Mouse (Mus musculus): ENCODE data around the gene Pomp. TPM values are rescaled to one million over a fixed set of nuclear protein-coding genes. Genes with fewer than 3 reads are reported as not detected.
A peak's percentile ranks its signal among the peaks of the same experiment; 100 is the strongest.

Pomp gene
- 210 and 215 TPM in 2 replicates for polyA plus RNA-seq (2015; fragmentation: Nextera tagmentation; extraction: Ambion mirVana)

GRCm38 (mm10) chr5:147860449-147861261 is at the start of gene Pomp:
TSS of gene Pomp (plus strand) at chr5:147860461.
- Histone ChIP-seq H3K9me3 (ENCODE audit: low read length) (no peaks in the 10 kb centered on the region), H3K36me3 (replicated peaks; ENCODE audit: insufficient read depth, low read length) (peaks cover 28% of the 10 kb centered on the region), H3K4me3 (ENCODE audit: low read depth, low read length) (peak within 1 kb of the TSS; percentile 89), H3K9ac (replicated peaks) (peak within 1 kb of the TSS; percentile 91), H3K4me1 (ENCODE audit: insufficient read depth) (peaks cover 9% of the 10 kb centered on the region), H3K4me2 (ENCODE audit: low read depth, low read length) (peak within 1 kb of the TSS; percentile 72), H3K27ac (ENCODE audit: low read depth) (peak within 1 kb of the TSS; percentile 91), H3K27me3 (ENCODE audit: insufficient read depth, low read length) (no peaks in the 10 kb centered on the region)
- TF ChIP-seq CTCF (IDR thresholded peaks at IDR 0.05; ENCODE audit: low read depth), result 0 out of 2 replicates have a peak, but pooled peaks have one; percentile 11
- peak; percentile 69 for TF ChIP-seq EP300 (IDR thresholded peaks at IDR 0.05; ENCODE audit: low read depth)
- WGBS (ENCODE audit: insufficient replicate concordance), result under 1% methylated on average over 57 of the region's 68 CpGs
- peak; percentile 92 for ATAC-seq
- peak; percentile 91 for DNase-seq

- Histone ChIP-seq H3K27ac (ENCODE audit: low read depth) (no peak overlapping the region), H3K4me3 (ENCODE audit: low read depth, low read length) (no peak overlapping the region), H3K9ac (replicated peaks) (no peak overlapping the region), H3K9me3 (ENCODE audit: low read length) (no peaks in the 10 kb centered on the region), H3K4me2 (ENCODE audit: low read depth, low read length) (no peak overlapping the region), H3K4me1 (ENCODE audit: insufficient read depth) (no peaks in the 10 kb centered on the region), H3K27me3 (ENCODE audit: insufficient read depth, low read length) (no peaks in the 10 kb centered on the region), H3K36me3 (replicated peaks; ENCODE audit: insufficient read depth, low read length) (no peaks in the 10 kb centered on the region)
- no peak for DNase-seq
- WGBS (ENCODE audit: insufficient replicate concordance), result 71% methylated on average over 13 of the region's 13 CpGs
- no peak for ATAC-seq
- TF ChIP-seq CTCF (IDR thresholded peaks at IDR 0.05; ENCODE audit: low read depth) (no peak), EP300 (IDR thresholded peaks at IDR 0.05; ENCODE audit: low read depth) (no peak)
These were observed 47.8 kb upstream of the Pomp start for GRCm38 (mm10) chr5:147812255-147813040.

- no peak for TF ChIP-seq CTCF (IDR thresholded peaks at IDR 0.05; ENCODE audit: low read depth)
- TF ChIP-seq EP300 (IDR thresholded peaks at IDR 0.05; ENCODE audit: low read depth), result no peak
- no peak overlapping the region for H3K4me2 ChIP-seq (ENCODE audit: low read depth, low read length)
- no peak for ATAC-seq
- H3K36me3 ChIP-seq (replicated peaks; ENCODE audit: insufficient read depth, low read length), result no peaks in the 10 kb centered on the region
- no peak for DNase-seq
- H3K4me3 ChIP-seq (ENCODE audit: low read depth, low read length), result no peak overlapping the region
- no peak overlapping the region for H3K27ac ChIP-seq (ENCODE audit: low read depth)
- H3K4me1 ChIP-seq (ENCODE audit: insufficient read depth), result no peaks in the 10 kb centered on the region
- 74% methylated on average over 13 of the region's 13 CpGs for WGBS (ENCODE audit: insufficient replicate concordance)
- H3K9me3 ChIP-seq (ENCODE audit: low read length), result peaks cover 4% of the 10 kb centered on the region; the same call in 1 of the 2 replicates
- no peaks in the 10 kb centered on the region for H3K27me3 ChIP-seq (ENCODE audit: insufficient read depth, low read length)
- no peak overlapping the region for H3K9ac ChIP-seq (replicated peaks)
These were observed 45.3 kb upstream of the Pomp start for GRCm38 (mm10) chr5:147814971-147815370.

- 52% methylated on average over 8 of the region's 8 CpGs for WGBS (ENCODE audit: insufficient replicate concordance)
These were observed 44.7 kb upstream of the Pomp start for GRCm38 (mm10) chr5:147815592-147815991.

GRCm38 (mm10) chr5:147816465-147816864 is 43.8 kb upstream of the Pomp start:
- Histone ChIP-seq H3K9ac (replicated peaks) (no peak overlapping the region), H3K4me1 (ENCODE audit: insufficient read depth) (no peaks in the 10 kb centered on the region), H3K36me3 (replicated peaks; ENCODE audit: insufficient read depth, low read length) (no peaks in the 10 kb centered on the region), H3K27ac (ENCODE audit: low read depth) (no peak overlapping the region), H3K4me3 (ENCODE audit: low read depth, low read length) (no peak overlapping the region), H3K9me3 (ENCODE audit: low read length) (peaks cover 4% of the 10 kb centered on the region; the same call in 1 of the 2 replicates), H3K4me2 (ENCODE audit: low read depth, low read length) (no peak overlapping the region), H3K27me3 (ENCODE audit: insufficient read depth, low read length) (no peaks in the 10 kb centered on the region)
- DNase-seq (no peak), ATAC-seq (no peak)
- WGBS (ENCODE audit: insufficient replicate concordance), result 61% methylated on average over 4 of the region's 4 CpGs
- TF ChIP-seq CTCF (IDR thresholded peaks at IDR 0.05; ENCODE audit: low read depth) (peak; percentile 34), EP300 (IDR thresholded peaks at IDR 0.05; ENCODE audit: low read depth) (no peak)

More at GRCm38 (mm10) chr5:147815592-147815991, 44.7 kb upstream of the Pomp start:
- H3K4me1 ChIP-seq (ENCODE audit: insufficient read depth), result no peaks in the 10 kb centered on the region
- peaks cover 4% of the 10 kb centered on the region; the same call in 1 of the 2 replicates for H3K9me3 ChIP-seq (ENCODE audit: low read length)
- H3K27ac ChIP-seq (ENCODE audit: low read depth), result no peak overlapping the region
- ATAC-seq, result no peak
- no peak for DNase-seq
- TF ChIP-seq EP300 (IDR thresholded peaks at IDR 0.05; ENCODE audit: low read depth) (no peak), CTCF (IDR thresholded peaks at IDR 0.05; ENCODE audit: low read depth) (no peak)
- H3K9ac ChIP-seq (replicated peaks), result no peak overlapping the region
- no peaks in the 10 kb centered on the region for H3K27me3 ChIP-seq (ENCODE audit: insufficient read depth, low read length)
- no peak overlapping the region for H3K4me2 ChIP-seq (ENCODE audit: low read depth, low read length)
- H3K4me3 ChIP-seq (ENCODE audit: low read depth, low read length), result no peak overlapping the region
- no peaks in the 10 kb centered on the region for H3K36me3 ChIP-seq (replicated peaks; ENCODE audit: insufficient read depth, low read length)
